Comparison of ENCODE assay signal across 8 mouse cellular contexts in genomic region chr9:83349504-83349903, GRCm38 (mm10).
DNase-seq lines count a peak whose midpoint lies in the region; ATAC-seq and TF ChIP-seq lines count a peak whose summit lies in the region.

No protein-coding gene starts in this region.

- no peak overlapping the region for H3K27ac ChIP-seq in forebrain, embryonic 14.5 days (ENCODE audit: low read depth, low read length)
- peak overlapping the region; percentile 48 for H3K27ac ChIP-seq in intestine, embryonic 15.5 days
- no peak overlapping the region for H3K27ac ChIP-seq in midbrain, embryonic 11.5 days (ENCODE audit: low read depth, low read length)
- peak overlapping the region; percentile 86 for H3K27ac ChIP-seq in stomach, postnatal 0 days (replicated peaks)
- no peak overlapping the region for H3K27ac ChIP-seq in thymus, adult 2 months (ENCODE audit: control insufficient read depth, insufficient read depth, low read length)

- H3K4me3 ChIP-seq in forebrain, embryonic 14.5 days (ENCODE audit: low read depth, low read length) = no peak overlapping the region
- no peak overlapping the region for H3K4me3 ChIP-seq in intestine, embryonic 15.5 days (replicated peaks)
- no peak overlapping the region for H3K4me3 ChIP-seq in midbrain, embryonic 11.5 days (ENCODE audit: low read depth, low read length)
- H3K4me3 ChIP-seq in stomach, postnatal 0 days (ENCODE audit: low read depth, low read length) = no peak overlapping the region
- H3K4me3 ChIP-seq in thymus, adult 2 months (ENCODE audit: control insufficient read depth, insufficient read depth, low read length) = no peak overlapping the region

- no peaks in the 10 kb centered on the region for H3K9me3 ChIP-seq in forebrain, embryonic 14.5 days (replicated peaks; ENCODE audit: control insufficient read depth, low read length)
- no peaks in the 10 kb centered on the region for H3K9me3 ChIP-seq in intestine, embryonic 15.5 days
- no peaks in the 10 kb centered on the region for H3K9me3 ChIP-seq in midbrain, embryonic 11.5 days (ENCODE audit: control insufficient read depth, low read length)
- H3K9me3 ChIP-seq in stomach, postnatal 0 days (ENCODE audit: control insufficient read depth, low read length) = no peaks in the 10 kb centered on the region

- peak; percentile 48 for DNase-seq in kidney, postnatal 10 days
- no peak for DNase-seq in kidney, adult 11 months
- peak; percentile 45 for DNase-seq in forebrain, embryonic 14.5 days (ENCODE audit: low spot score)
- peak; percentile 87 for DNase-seq in midbrain, embryonic 11.5 days (ENCODE audit: low spot score, missing footprints)
- no peak for DNase-seq in stomach, postnatal 0 days (ENCODE audit: low spot score)
- DNase-seq in thymus, adult 2 months = no peak

- TF ChIP-seq POLR2A in thymus, adult 2 months (IDR thresholded peaks at IDR 0.05; ENCODE audit: control insufficient read depth, extremely low read depth, insufficient read depth, low read length, poor library complexity) = no peak

- ATAC-seq in forebrain, embryonic 14.5 days = peak; percentile 75; the same call in 1 of the 2 replicates
- peak; percentile 72 for ATAC-seq in intestine, embryonic 15.5 days
- ATAC-seq in midbrain, embryonic 11.5 days (ENCODE audit: low FRiP score) = 0 out of 2 replicates have a peak, but pooled peaks have one; percentile 42
- no peak for ATAC-seq in stomach, postnatal 0 days (ENCODE audit: low FRiP score, low TSS enrichment)
- ATAC-seq in erythroid progenitor cell, adult 5-6 weeks (replicated peaks; ENCODE audit: low FRiP score, poor library complexity, severe bottlenecking) = no peak

- peak; percentile 28; the same call in 1 of the 2 replicates for TF ChIP-seq CTCF in stomach, postnatal 0 days (IDR thresholded peaks at IDR 0.05; ENCODE audit: low read depth)
- no peak for TF ChIP-seq CTCF in thymus, adult 2 months (IDR thresholded peaks at IDR 0.05; ENCODE audit: borderline replicate concordance, control insufficient read depth, extremely low read depth, insufficient read depth, low read length, poor library complexity)

- H3K27me3 ChIP-seq in forebrain, embryonic 14.5 days (replicated peaks; ENCODE audit: control insufficient read depth, insufficient read depth, low read length) = no peaks in the 10 kb centered on the region
- no peaks in the 10 kb centered on the region for H3K27me3 ChIP-seq in intestine, embryonic 15.5 days (replicated peaks)
- no peaks in the 10 kb centered on the region for H3K27me3 ChIP-seq in midbrain, embryonic 11.5 days (ENCODE audit: control insufficient read depth, insufficient read depth, low read length)
- H3K27me3 ChIP-seq in stomach, postnatal 0 days (ENCODE audit: control insufficient read depth, insufficient read depth, low read length) = no peaks in the 10 kb centered on the region
- H3K27me3 ChIP-seq in thymus, adult 2 months (ENCODE audit: control insufficient read depth, insufficient read depth, low read length) = no peaks in the 10 kb centered on the region

- no peak overlapping the region for H3K9ac ChIP-seq in forebrain, embryonic 14.5 days (ENCODE audit: low read length)
- H3K9ac ChIP-seq in intestine, embryonic 15.5 days = no peak overlapping the region
- H3K9ac ChIP-seq in midbrain, embryonic 11.5 days (ENCODE audit: low read length) = 0 out of 2 replicates have a peak overlapping the region, but pooled peaks have one; percentile 2
- H3K9ac ChIP-seq in stomach, postnatal 0 days (ENCODE audit: low read length) = no peak overlapping the region

- no peaks in the 10 kb centered on the region for H3K36me3 ChIP-seq in forebrain, embryonic 14.5 days (ENCODE audit: control insufficient read depth, insufficient read depth, low read length)
- H3K36me3 ChIP-seq in intestine, embryonic 15.5 days = no peaks in the 10 kb centered on the region
- no peaks in the 10 kb centered on the region for H3K36me3 ChIP-seq in midbrain, embryonic 11.5 days (ENCODE audit: control insufficient read depth, insufficient read depth, low read length)
- H3K36me3 ChIP-seq in stomach, postnatal 0 days (ENCODE audit: control insufficient read depth, insufficient read depth, low read length) = no peaks in the 10 kb centered on the region
- no peaks in the 10 kb centered on the region for H3K36me3 ChIP-seq in thymus, adult 2 months (ENCODE audit: control insufficient read depth, insufficient read depth, low read length)

- no peak for TF ChIP-seq EP300 in stomach, postnatal 0 days (optimal IDR thresholded peaks at IDR 0.05)

- 0% methylated on average over 3 of the region's 3 CpGs for WGBS in forebrain, embryonic 14.5 days
- 8% methylated on average over 3 of the region's 3 CpGs for WGBS in intestine, embryonic 15.5 days
- 10% methylated on average over 3 of the region's 3 CpGs for WGBS in midbrain, embryonic 11.5 days
- WGBS in stomach, postnatal 0 days = 12% methylated on average over 3 of the region's 3 CpGs
- WGBS in thymus, adult 2 months = 63% methylated on average over 3 of the region's 3 CpGs

- H3K4me2 ChIP-seq in forebrain, embryonic 14.5 days (ENCODE audit: low read length) = no peak overlapping the region
- H3K4me2 ChIP-seq in intestine, embryonic 15.5 days (replicated peaks) = no peak overlapping the region
- no peak overlapping the region for H3K4me2 ChIP-seq in midbrain, embryonic 11.5 days
- H3K4me2 ChIP-seq in stomach, postnatal 0 days (replicated peaks; ENCODE audit: low read depth) = no peak overlapping the region

- H3K4me1 ChIP-seq in forebrain, embryonic 14.5 days (ENCODE audit: control insufficient read depth, insufficient read depth, low read length) = peaks cover 7% of the 10 kb centered on the region
- peaks cover 15% of the 10 kb centered on the region for H3K4me1 ChIP-seq in intestine, embryonic 15.5 days (replicated peaks)
- H3K4me1 ChIP-seq in midbrain, embryonic 11.5 days (ENCODE audit: control insufficient read depth, insufficient read depth, low read length) = peaks cover 15% of the 10 kb centered on the region
- H3K4me1 ChIP-seq in stomach, postnatal 0 days (replicated peaks; ENCODE audit: control insufficient read depth, insufficient read depth) = peaks cover 5% of the 10 kb centered on the region; the same call in 1 of the 2 replicates
- H3K4me1 ChIP-seq in thymus, adult 2 months (replicated peaks; ENCODE audit: control insufficient read depth, insufficient read depth, low read length) = no peaks in the 10 kb centered on the region

Comparison
In these comparisons a context has a peak if more than half of its experiments do, and no peak if none do; other contexts are left out.
1. DNase-seq: peak in kidney, postnatal 10 days (single experiment), forebrain, embryonic 14.5 days (single experiment) and midbrain, embryonic 11.5 days (single experiment); none in kidney, adult 11 months (single experiment), stomach, postnatal 0 days (single experiment) and thymus, adult 2 months (single experiment).
2. ATAC-seq: peak in forebrain, embryonic 14.5 days (single experiment), intestine, embryonic 15.5 days (single experiment) and midbrain, embryonic 11.5 days (single experiment); none in stomach, postnatal 0 days (single experiment) and erythroid progenitor cell, adult 5-6 weeks (single experiment).
3. H3K27ac ChIP-seq: peak in intestine, embryonic 15.5 days (single experiment) and stomach, postnatal 0 days (single experiment); none in forebrain, embryonic 14.5 days (single experiment), midbrain, embryonic 11.5 days (single experiment) and thymus, adult 2 months (single experiment).